Mouse (Mus musculus) olfactory bulb, adult 2 months (tissue): Measurements from ENCODE around the gene Galm. TPM values are rescaled to one million over a fixed set of nuclear protein-coding genes. Genes with fewer than 3 reads are reported as not detected.

Experiments
- H3K27ac ChIP-seq: fragments of 200-500 bp; 2 replicates; pipeline ENCODE4 v1.5.1; 2012; ENCODE audit warnings: low read depth, low read length; ENCODE audit not compliant: insufficient read depth
- H3K4me1 ChIP-seq: fragments of 200-500 bp; 2 replicates; pipeline ENCODE4 v1.6.1; 2012; ENCODE audit warnings: low read length; ENCODE audit not compliant: control insufficient read depth, insufficient read depth
- H3K4me3 ChIP-seq: fragments of 200-500 bp; 2 replicates; pipeline ENCODE4 v1.5.1; 2012; ENCODE audit warnings: mild to moderate bottlenecking, low read depth, low read length, moderate library complexity; ENCODE audit not compliant: insufficient read depth
- CTCF ChIP-seq: fragments of 200-500 bp; IDR thresholded peaks from 2 replicates; pipeline ENCODE4 v1.5.1; 2012; ENCODE audit warnings: low read depth, mild to moderate bottlenecking, low read length, moderate library complexity; ENCODE audit not compliant: insufficient read depth
- POLR2A ChIP-seq: fragments of 200-500 bp; IDR thresholded peaks from 2 replicates; pipeline ENCODE4 v1.6.1; 2012; ENCODE audit warnings: mild to moderate bottlenecking, low read depth, low read length, moderate library complexity; ENCODE audit not compliant: insufficient read depth
- WGBS: fragments of 180-500 bp; shearing (Covaris S2); methylation state at CpG from one replicate; pipeline ENCODE4 v1.1.7; 2018; 5-methylcytosine and 5-hydroxymethylcytosine counted together
- polyA plus RNA-seq: library from polyadenylated mRNA; stranded (reverse); fragments of >200 nt; gene quantifications from 2 replicates; pipeline ENCODE4 v1.2.4, GENCODE M21; 2012; ENCODE audit warnings: low replicate concordance; ENCODE audit not compliant: missing spikeins, insufficient read depth, insufficient read length

Gene Galm
- polyA plus RNA-seq, 1 experiment: not detected

- H3K4me3 ChIP-seq: no peak overlapping the region
- 52% methylated on average over 1 of the region's 1 CpGs for WGBS
- no peaks in the 10 kb centered on the region for H3K4me1 ChIP-seq
- H3K27ac ChIP-seq: no peak overlapping the region
- no peak for TF ChIP-seq CTCF
- TF ChIP-seq POLR2A: no peak
These were observed 5.4 kb upstream of the Galm start for GRCm38 (mm10) chr17:80121833-80122232.

DNA sequence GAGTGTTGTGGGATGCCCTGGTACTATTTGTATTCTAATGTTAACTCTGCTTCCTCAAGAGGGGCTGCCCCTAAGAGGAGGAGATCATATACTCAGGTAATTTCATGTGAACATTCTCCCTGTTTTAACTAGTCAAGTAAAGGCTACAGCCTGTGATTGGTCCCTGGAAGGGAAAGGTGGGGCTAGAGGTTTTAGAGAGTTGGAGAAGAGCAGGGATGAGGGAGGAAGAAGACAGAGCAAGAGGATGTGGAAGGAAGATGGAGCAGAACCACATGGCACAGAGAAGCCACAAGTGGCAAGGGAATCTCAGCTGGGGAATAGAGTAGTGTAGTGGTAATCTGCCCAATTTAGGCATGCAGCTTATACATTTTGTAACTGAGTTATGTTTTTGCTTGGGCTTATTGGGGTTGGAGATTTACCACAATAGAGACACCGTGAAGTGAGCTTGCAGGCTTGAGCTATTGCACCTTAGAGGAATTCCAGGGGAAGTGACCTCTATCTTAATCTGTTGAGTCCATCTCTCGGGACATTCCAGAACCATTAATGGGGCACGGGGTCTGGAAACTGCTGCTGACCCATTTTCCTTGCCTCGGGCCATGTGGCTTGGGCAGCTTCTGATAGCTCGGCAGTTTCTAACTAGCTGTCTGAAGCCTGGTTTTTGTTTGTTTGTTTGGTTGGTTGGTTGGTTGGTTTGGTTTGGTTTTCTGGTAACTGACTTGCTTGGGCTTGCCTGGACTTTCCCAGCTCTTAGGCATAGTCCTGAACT is 2.1 kb upstream of the Galm start:
- Histone ChIP-seq H3K4me1 (peaks cover 5% of the 10 kb centered on the region), H3K4me3 (no peak overlapping the region), H3K27ac (no peak overlapping the region)
- no peak for TF ChIP-seq POLR2A
- TF ChIP-seq CTCF: no peak
- 93% methylated on average over 5 of the region's 5 CpGs for WGBS

- TF ChIP-seq POLR2A (no peak), CTCF (no peak)
- no peak overlapping the region for H3K4me3 ChIP-seq
- no peak overlapping the region for H3K27ac ChIP-seq
- peaks cover 5% of the 10 kb centered on the region for H3K4me1 ChIP-seq
- 82% methylated on average over 6 of the region's 6 CpGs for WGBS
These were observed 1.1 kb upstream of the Galm start for GRCm38 (mm10) chr17:80126166-80126565.

DNA sequence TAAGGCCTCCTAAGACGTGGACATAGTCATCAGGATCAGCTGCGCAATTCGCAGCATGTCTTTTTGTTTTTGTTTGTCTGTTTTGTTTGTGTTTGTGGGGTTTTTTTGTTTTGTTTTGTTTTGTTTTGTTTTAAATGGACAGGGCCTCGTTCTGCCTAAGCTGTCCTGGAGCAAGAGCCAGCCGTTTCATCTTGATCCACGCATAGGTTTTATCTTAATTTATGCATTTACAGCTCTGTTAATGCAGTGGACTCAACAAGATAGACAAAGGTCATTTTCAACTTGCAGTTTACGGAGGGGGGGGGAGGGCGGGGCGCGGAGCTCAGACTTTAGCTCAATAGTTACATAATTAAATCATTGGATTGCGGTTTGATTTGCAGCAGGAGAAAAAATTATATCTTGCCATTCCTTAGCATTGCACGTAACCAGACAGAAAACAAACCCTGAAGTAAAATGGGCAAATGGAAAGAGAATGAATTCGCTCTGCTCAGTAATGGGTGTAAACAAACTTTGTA is 1.3 kb downstream of the Galm start:
- H3K4me1 ChIP-seq: peaks cover 5% of the 10 kb centered on the region
- no peak overlapping the region for H3K27ac ChIP-seq
- no peak overlapping the region for H3K4me3 ChIP-seq
- TF ChIP-seq CTCF: no peak
- TF ChIP-seq POLR2A: no peak
- WGBS: 90% methylated on average over 13 of the region's 13 CpGs

GRCm38 (mm10) chr17:80129387-80129786 is 2.1 kb downstream of the Galm start:
- H3K4me1 ChIP-seq: peaks cover 5% of the 10 kb centered on the region
- 67% methylated on average over 4 of the region's 4 CpGs for WGBS
- no peak overlapping the region for H3K4me3 ChIP-seq
- TF ChIP-seq POLR2A (no peak), CTCF (no peak)
- H3K27ac ChIP-seq: no peak overlapping the region

GRCm38 (mm10) chr17:80130718-80131430 is 3.6 kb downstream of the Galm start:
- whole genome bisulfite sequencing: 59% methylated on average over 9 of the region's 9 CpGs
- H3K4me1 ChIP-seq: peaks cover 5% of the 10 kb centered on the region
- no peak for TF ChIP-seq CTCF
- TF ChIP-seq POLR2A: no peak
- H3K4me3 ChIP-seq: no peak overlapping the region
- H3K27ac ChIP-seq: no peak overlapping the region

DNA sequence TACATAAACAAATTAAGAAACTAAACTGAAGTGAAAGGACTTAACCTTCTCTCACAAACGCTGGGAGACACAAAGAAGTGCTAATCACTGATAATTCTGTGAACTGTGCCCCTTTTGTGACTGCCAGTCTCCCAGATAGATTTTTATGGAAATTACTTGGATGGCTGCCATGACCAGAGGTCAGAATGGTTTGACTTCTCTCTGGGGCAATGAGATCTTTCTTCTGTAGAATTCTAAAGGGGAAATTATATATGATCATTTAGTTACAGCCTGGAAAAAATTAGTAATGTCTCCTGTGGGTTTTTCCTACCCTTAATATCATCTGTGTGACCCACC is 4.1 kb downstream of the Galm start:
- H3K27ac ChIP-seq: no peak overlapping the region
- peaks cover 5% of the 10 kb centered on the region for H3K4me1 ChIP-seq
- 47% methylated on average over 1 of the region's 1 CpGs for WGBS
- H3K4me3 ChIP-seq: no peak overlapping the region
- TF ChIP-seq CTCF (no peak), POLR2A (no peak)

DNA sequence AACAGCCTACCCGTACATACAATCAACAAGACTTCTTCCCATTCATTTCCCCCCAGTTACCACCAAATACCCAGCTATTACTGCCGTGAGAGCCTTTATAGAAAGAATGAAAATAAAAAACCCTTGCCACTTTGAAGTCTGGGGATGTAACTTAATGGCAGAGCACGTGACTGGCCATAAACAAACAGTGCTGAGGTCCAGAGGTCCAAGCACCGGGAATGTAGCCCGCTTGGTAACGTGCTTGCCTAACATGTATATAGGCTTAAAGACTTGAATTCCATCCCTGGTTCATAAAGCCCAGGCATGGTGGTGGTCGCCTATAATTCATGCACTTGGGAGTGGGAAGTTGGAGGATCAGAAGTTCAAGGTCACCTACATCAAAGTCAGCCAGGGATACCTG is 4.6 kb downstream of the Galm start:
- no peak overlapping the region for H3K27ac ChIP-seq
- H3K4me1 ChIP-seq: peaks cover 5% of the 10 kb centered on the region
- H3K4me3 ChIP-seq: no peak overlapping the region
- WGBS: 78% methylated on average over 7 of the region's 7 CpGs
- TF ChIP-seq CTCF (no peak), POLR2A (no peak)

GRCm38 (mm10) chr17:80132502-80132901 is 5.2 kb downstream of the Galm start:
- 85% methylated on average over 4 of the region's 4 CpGs for WGBS
- Histone ChIP-seq H3K27ac (no peak overlapping the region), H3K4me3 (no peak overlapping the region), H3K4me1 (peaks cover 4% of the 10 kb centered on the region)
- no peak for TF ChIP-seq POLR2A
- TF ChIP-seq CTCF: no peak
